Mouse (Mus musculus) thymus, postnatal 25 days (tissue): ENCODE data around the gene Cops7a.

Source experiments
- DNase-seq: peaks from one replicate; pipeline ENCODE4 v3.0.0; 2022

Gene Cops7a

DNA sequence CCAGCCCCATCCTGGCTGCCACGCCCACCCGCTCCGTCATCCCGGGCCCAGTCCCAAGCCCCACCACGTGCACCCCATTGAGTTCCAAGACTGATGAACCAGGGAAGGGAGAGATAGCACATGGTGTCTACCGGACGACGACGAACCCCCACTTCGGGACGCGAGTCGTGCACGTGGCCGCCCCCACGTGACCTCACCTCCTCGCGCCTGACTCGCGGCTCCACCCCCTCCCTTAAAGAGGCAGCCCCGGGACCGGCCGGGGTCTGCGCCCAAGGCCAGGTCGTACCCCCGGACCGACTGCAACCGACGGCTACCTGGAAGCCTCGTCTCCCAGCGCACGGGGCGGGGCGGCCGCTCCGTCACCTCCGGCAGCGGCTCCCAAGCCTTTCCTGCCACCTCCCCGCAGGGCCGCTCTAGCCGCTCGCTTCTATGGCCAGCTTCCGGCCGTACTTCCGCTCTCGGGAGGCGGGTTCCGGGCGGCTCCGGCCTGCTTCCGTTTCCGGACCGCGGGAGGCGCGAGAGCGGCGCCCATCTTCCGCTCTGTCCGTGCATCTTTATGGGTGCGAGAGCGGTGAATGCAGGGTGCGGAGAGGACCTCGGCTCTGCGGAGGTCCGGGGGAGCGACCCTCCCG lies at the start of gene Cops7a:
Gene Cops7a (minus strand): TSS at position 451 of the 632 bp plus-strand sequence.
- DNase-seq = peak; percentile 97

DNA sequence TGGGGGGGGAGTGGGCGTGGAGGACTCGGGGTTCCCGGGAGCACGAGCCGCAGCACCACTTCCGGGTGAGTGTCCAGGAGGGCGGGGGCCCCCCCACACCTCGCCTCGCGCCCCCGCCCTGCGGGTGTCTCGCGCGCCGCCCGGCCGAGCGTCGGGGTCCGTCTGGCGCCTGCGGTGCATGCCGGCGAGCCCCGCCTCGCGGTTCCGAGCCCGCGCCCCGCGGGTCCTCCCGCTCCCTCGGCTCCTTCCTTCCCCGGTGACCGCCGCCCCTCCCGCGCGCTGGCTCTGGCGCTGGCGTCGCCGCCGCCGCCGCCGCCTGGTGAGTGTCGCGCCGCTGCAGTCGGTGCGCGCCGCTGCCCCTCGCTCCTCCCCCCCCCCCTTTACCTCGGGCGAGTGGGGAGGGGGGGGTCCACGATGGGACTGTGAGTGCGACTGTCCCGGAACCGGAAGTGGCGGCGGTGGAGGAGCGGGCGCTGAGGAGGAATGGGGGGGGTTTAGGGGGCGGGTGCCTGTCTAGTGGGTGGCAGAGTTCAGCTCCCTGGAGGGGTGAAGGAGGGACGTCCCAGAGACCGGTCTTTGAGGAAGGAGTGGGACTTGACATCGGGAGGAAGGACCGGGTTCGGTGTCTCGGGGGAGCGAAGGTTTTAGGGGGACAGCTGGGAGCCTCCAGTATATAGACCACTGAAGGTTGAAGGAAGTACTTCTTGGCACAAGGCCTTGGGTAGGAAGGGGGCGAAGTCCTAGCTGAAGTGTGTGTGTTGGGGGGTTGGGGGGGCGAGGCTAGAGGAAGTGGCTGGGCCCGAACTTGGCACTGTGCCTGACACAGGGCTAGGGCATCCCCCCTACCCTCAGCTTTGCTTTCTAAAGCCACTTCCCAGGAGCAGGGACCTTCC lies 44.1 kb upstream of the Cops7a start:
- peak; percentile 84 for DNase-seq

DNA sequence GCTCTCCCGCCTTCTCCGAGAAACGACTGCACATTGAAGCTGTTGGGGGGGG lies 43.6 kb upstream of the Cops7a start, which contains the start of gene Zfp384:
Gene Zfp384 (plus strand): TSS at position 17 of the 52 bp plus-strand sequence.
- DNase-seq = no peak

DNA sequence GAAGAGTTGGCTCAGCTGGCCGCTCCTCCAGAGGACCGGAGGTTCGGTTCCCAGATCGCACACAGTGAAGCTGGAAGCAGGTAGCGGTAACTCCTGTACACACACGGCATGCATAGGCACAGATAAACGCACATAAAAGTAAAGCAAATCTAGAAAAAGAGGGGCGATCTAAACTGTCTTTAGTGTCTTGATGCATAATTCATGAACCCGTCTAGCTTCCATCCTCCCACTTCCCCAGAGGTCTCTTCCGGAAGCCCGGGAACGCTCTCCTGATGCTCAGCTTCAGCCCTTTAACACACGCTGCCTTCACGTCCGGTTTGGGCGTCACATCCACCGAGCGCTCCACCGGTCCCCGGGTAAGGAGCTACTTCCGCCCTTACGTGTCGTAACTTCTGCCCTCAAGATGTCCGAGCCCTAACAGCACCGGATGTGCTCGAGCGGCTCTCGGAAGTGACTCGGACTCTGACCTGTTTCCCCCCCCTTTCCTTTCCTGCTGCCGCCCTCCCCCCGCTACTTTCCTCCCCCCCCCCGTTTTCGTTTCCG lies 43.3 kb upstream of the Cops7a start:
- peak; percentile 95 for DNase-seq

DNA sequence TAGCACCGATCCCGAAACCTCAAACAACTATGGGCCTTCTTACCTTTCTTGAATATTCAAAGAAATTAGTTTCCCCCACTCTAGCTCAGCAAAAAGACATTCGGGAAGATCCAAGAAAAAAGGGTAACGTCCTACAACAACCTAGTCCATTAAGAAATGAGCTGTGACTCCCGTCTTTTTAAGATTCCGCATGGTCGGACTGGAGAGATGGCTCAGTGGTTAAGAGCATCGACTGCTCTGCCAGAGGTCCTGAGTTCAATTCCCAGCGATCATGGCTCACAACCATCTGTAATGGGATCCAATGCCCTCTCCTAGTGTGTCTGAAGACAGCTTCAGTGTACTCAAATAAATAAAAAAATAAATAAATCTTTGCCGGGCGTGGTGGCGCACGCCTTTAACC lies 42.7 kb upstream of the Cops7a start:
- DNase-seq = no peak

DNA sequence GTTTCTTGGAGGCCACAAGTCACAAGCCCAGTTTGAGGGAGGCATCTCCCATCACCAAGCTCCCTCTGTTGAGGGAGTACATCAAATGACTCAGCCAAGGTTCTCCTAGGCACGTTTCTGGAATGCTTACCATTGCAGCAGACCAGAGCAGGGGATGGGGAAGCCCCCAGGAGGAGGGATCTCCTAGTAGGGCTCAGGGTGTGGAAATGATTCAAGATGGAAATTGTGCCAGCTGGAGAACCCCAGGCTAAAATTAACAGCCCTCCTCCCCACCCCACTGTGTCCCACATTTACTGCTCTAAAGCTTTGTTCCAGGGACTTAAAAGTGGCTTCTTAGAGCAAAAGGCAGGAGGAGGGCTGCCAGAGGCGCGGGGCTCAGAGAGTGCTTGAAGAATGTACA lies 39.7 kb upstream of the Cops7a start:
- DNase-seq = no peak

DNA sequence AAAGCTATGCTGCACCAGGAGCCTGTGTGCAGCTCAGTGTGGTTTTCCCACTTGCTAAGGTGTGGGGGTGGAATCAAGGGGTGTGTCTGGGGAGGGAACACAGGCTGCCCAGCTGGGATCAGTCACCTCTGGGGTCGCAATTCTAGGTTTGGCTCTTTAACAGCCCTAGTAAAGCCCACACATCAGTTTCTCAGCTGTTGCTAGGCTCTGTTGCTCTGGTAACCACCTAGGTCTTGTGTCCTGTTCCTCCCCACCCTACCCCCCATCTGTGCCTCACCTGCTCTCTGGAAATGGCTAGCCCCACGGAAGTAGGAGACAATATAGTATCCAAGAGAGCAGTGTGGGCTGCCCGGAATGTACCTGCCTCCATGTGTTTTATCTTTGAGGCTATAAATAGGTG lies 38.4 kb upstream of the Cops7a start:
- DNase-seq = no peak

DNA sequence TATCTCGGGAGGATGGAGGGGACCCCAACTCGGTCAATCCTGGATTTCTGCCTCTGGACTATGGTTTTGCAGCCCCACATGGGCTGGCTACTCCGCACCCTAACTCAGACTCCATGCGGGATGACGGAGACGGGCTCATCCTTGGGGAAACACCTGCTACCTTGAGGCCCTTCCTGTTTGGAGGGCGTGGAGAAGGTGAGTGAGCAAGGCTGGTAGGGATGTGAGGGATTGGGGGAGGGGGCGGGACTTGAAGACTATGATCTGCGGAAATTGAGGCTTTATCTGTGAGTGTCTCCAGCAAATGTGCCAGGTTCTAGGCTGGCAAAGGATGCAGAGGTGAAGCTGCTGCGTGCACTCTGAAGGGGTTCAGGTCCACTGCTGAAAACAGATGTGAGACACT lies 34.2 kb upstream of the Cops7a start:
- no peak for DNase-seq

DNA sequence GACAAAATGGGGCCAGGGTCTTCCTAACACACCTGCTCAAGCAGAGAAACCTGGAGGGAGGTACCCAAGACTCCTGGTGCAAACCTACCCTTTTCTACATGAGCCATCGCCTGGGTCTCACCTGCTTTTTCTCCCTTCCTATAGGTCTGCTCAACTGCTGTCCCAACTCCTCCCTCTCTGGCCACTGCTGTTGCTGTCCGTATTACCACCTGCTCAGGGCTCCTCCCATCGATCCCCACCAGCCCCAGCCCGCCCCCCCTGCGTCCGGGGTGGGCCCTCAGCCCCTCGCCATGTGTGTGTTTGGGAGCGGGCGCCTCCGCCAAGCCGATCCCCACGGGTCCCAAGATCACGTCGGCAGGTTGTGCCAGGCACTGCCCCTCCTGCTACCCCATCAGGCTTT lies 33.8 kb upstream of the Cops7a start:
- DNase-seq = no peak

DNA sequence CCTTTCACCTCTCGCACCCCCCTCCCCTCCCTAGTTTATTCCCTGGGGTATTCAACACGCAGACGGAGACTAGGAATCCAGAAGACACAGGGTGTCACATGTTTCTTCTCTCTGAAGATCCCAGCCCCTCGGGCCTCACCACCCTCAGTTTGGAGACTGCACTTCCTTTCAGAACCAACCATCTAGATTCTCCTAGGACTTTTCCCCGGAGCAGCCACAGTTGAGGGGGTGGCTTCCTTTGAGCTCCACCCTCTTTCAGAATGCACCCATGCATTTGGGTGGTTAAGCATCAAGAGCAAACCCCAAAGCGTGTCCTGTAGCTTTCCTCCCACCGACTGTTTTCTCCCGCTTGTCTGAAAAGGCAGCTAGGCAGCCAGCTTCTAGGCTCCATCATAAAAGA lies 32.7 kb upstream of the Cops7a start:
- no peak for DNase-seq

DNA sequence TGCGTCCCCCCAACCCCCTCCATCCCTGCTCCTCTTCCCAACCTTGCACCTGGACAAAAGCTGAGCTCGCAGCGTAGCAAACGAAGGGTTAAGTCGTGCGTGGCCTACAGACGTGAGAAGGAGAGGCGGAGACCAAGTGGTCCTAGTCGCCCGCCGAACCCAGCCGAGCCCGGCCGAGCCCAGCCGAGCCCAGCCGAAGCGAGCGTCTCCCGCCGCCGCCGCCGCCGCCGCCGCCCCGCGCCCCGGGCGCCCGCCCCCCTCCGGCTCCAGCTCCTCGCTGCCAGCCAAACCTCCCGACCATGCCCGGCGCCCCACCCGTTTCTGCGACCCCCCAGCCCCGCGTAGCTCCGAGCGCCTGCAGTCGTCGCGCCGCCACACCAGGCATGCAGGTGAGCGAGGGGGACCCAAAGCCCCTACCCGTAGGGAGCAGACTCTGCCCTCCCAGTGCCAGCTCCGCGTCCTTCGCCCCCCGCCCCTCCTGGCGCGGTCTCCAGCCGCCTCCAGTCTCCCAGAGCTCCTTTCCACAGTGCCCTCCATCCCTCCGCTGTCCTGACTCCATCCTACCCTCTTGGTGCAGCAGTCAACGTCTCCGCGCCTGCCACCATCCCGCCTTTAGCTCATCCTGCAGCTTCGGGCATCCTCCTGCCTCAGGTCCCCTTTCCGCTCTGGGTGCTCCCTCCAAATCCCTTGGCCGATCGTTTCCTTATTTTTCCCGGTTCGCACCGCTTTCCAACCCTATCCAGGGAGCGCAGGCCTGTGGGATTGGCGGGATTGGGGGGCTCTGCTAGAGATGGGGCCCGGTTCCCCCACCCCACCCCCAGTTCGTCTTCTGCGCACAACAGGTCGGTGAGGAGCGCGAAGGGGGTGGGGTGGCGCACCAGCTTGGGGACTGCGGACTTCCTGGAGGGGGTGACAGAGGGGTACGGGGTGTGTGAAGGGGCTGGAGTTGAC lies 31.5 kb upstream of the Cops7a start, which contains the start of gene Pianp:
Gene Pianp (plus strand): TSS at position 144 of the 951 bp plus-strand sequence.
- peak; percentile 86 for DNase-seq

DNA sequence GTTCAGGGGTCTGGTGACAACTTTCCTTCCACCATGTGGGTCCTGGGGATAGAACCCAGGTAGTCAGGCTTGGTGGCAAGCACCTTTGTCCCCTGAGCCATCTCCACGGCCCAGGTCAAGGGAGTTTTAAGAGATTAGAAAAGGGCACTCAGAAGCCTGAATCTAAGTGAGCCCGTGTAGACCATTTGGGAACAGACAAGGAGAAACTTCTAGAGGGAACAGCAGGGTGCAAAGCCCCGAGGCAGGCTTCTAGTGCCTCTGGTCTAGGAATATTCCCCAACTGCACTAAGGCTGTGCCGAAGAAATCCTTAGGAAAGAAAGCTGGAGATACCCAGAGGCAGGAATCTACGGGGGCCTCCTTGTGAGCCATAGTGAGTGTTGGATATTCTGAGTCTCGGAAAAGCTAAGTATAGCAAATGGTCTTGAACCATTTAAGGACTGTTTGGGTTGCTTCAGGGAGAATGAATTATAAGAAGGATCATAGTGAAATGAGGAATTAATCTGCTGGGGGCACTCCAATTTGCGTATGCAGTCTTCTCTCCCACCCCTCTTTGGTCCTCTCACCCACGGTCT lies 30.6 kb upstream of the Cops7a start:
- no peak for DNase-seq

DNA sequence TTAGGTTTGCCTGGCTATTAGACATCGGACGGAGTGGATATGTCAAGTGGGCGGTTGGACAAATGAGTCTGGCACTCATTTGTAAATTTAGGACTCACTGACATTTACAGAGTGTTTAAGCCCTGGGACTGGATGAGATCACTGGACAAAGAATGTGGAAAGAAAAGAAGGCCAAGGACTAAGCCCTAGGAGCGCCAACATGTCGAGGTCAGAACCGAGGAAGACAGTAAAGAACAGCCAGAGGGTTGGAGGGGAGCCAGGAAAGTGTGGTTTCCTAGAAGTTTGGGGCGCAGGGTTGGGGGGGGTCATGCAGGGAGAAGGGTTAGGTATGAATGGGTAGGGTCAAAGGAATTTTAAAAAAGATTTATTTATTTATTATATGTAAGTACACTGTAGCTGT lies 29.9 kb upstream of the Cops7a start:
- DNase-seq = no peak

DNA sequence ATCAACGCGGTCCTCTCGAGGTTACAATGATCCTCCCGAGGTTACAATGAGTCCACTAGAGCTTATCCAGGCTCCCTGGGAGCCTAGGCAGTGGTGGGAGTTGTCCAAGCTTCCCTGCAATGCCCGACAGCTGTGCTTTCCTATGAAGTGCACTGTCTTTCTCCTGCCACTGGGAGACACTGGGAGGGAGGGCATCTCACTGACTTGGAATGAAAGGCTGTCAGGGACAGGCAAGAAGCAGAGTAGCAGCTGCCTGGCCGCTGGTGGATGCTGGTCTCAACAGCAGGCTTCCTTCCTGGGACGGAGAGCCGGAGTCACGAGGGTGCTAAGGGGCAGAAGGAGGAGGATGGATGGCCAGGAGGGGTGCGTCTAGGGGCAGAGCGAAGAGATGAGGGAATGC lies 28.5 kb upstream of the Cops7a start:
- no peak for DNase-seq

DNA sequence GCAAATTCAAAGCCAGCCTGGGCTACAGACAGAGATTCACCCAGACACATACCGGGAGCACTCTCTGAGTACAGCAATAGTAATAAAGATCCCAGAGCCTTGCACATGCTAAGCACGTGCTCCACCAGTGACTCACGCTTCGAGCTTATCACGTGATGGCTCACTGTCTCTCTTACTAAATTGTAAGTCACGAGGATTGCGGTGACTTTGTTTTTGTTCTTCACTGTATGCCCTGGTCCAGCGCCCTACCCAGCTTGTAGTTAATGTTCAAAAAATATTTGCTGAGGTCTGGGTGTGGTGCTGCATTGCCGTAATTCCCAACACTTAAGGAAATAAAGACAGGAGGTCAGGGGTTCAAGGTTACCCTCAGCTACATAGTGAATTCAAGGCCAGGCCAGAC lies 28.0 kb upstream of the Cops7a start:
- no peak for DNase-seq

DNA sequence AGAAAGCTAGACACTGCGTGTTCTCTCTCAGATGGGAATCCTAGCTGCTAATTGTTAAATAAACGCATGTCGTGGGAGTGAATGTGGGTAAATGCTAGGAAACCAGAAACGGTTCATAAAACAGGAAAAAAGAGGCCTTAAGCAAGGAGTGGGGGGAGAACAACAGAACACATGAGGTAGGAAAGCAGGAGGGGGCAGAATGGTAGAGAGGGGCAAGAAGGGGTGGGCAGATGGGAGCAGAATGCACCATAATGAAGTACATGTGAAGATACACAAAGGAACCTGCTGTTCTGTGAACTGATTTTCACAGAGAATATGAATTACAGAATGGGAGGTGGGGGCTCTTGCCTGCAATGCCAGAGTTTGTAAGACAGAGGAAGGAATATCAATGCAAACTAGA lies 26.9 kb upstream of the Cops7a start:
- no peak for DNase-seq

DNA sequence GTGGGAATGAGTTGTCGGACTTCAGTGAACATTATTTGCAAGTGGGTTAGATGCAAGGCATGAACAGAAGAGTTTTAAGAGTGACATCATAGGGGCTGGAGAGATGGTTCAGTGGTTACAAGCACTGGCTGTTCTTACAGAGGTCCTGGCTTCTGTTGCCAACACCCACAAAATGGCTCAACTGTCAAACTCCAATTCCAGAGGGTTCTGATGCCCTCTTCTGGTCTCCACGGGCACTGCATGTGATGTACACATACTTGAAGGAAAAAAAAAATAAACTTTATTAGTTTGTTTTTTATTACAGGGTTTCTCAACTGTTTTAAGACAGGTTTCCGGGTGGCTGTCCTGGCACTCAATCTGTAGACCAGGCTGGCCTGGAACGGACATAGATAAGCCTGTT lies 2.4 kb upstream of the Cops7a start:
- DNase-seq = peak; percentile 64

DNA sequence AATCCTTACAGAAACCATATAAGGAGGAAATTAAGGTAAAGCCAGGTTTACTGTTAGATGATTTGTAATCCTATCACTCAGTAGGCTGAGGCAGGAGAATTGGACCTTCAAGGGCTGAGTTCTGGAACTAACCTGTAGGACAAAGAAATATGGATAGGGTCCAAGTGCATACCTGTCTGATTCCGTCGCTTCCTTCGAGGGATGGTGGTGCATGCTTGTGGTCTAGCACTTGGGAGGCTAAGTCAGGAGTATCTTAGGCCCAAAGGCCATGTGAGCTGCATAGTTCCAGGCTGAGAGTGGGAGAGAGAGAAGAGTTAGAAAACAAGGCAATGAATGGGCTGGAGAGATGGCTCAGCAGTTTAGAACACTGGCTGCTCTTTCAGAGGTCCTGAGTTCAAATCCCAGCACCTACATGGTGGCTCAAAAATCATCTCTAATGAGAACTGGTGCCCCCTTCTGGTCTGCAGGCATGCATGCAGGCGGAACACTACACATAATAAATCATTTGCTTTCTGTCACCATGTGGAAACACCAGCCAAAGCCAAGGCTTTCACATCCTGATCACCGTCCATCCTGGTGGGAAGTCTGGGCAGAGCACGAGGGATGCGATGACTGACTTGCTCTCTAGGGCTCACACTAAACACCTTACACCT lies 1.3 kb upstream of the Cops7a start:
- DNase-seq = peak; percentile 41

DNA sequence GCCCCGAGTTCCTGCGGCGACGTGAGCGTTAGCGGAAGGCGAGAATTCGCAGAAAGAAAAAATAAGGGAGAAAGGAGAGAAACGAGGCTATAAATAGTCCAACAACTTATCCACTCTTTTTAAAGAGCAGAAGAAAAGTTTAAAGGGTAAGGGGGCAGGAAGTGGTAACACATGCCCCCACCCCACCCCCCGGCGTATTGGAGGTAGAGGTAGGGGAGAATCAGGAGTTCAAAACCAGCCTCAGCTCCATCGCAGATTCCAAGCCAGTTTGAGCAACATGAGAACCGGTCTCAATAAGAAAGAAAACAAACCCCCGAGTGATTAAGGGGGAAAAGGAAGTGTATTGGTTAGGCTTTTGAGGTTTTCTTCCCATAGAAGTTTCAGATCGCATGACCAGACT lies 409 bp upstream of the Cops7a start:
- DNase-seq = no peak

DNA sequence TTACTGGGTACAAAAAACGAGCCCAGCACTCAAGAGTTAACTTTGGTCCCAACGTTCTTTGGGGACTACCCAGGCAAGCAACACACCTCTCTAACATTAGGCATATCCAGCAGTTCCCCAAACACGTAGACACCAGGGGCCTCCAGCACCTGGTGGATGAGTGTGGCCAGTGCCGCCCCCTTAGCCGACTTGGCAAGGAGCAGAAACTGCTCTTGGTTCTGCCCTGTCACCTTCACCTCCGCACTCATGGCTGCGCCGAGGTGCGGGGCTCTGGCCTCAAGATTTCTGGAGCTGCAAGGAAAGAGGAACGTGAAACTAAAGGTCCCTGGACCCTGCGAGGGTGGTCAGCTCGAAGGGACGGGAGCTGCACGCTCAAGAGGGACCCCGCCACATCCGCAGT lies 700 bp downstream of the Cops7a start:
- no peak for DNase-seq

DNA sequence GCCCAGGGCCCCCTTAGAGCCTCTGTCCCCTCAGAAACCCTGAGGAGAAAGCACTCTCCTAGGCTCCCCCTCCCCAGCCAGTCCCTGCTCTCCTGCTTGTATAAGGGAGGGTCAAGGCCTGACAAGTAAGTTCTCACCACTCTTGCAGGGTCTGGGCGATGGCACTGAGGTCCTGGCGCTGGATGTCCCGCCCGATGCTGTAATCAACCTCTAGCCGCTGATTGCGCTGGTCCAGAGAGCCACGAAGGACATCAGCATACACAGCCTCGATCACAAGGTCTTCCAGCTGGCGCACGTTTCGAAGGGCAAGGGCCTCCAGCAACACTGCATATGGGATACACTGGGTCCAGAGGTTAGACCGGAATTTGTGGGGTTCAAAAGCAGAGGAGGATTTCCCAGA lies 4.3 kb downstream of the Cops7a start:
- no peak for DNase-seq

DNA sequence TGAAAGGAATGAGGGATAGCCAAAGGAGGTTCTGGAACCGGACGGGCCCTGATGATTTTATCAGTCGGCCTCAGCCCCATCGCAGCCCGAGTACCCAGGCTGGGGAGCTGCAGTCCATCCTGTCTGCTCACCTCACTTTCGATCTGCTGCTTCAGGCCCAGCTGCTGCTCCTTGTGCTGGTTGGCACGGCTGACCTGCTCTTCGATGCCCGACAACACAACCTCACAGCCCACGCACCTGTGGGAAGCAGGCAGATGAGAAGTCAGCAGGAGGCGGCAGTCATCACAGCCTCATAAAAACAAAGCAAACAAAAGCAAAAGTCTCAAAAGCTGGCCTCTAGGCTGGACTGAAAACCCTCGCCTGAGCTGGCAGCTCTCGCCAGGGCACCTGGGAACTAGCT lies 5.4 kb downstream of the Cops7a start:
- DNase-seq = no peak

DNA sequence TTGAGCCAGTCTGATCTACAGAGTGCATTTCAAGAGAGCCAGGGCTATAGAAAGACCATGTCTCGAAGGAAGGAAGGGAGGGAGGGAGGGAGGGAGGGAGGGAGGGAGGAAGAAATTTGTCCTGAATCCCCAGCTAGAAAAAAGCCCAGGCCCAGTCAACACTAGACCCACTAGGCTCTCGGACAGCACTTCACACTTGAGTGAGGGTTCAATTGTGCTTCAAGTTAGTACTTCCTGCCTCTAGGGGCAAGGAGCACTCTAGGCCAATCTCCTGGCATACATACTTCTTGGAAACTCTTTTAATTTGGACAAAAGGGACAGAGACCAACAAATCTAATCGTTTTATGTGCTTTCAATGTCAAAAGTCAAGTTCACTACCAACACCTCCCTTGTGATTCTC lies 7.2 kb downstream of the Cops7a start:
- DNase-seq = no peak
